Mouse (Mus musculus): Measurements from ENCODE around the gene Adam6a. TPM values are rescaled to one million over a fixed set of nuclear protein-coding genes. Genes with fewer than 3 reads are reported as not detected.
"Not testable (repeated sequence)": the region's sequence is repeated elsewhere in the genome, so short reads cannot be mapped to it uniquely, and the experiment has no call there.

Adam6a gene
- not detected for total RNA-seq (2021)
- long read RNA-seq, experiment 1, result 0 reads
- long read RNA-seq, experiment 2, result 0 reads

DNA sequence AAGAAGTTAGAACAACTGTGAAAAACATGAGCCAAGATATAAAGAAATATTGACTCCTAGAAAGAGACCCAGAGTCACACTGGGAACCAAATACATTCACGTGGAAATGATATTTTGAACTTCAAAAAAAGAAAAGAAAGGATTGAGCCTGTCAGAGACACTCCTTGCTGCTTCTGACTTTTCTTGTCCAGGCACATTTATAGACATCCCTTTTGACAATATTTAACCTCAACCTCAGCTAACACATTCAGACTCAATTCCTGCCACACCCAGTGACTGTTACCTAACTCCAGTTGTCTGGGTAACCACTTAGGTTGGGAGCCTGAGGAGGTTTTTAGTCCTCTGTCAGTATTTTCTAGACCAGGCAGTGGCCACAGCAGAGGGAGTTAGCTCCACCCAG lies at the start of gene Adam6a:
Gene Adam6a, plus strand, starts transcription at position 301 of the 400 bp plus-strand sequence.
- DNase-seq, result not testable (repeated sequence)

DNA sequence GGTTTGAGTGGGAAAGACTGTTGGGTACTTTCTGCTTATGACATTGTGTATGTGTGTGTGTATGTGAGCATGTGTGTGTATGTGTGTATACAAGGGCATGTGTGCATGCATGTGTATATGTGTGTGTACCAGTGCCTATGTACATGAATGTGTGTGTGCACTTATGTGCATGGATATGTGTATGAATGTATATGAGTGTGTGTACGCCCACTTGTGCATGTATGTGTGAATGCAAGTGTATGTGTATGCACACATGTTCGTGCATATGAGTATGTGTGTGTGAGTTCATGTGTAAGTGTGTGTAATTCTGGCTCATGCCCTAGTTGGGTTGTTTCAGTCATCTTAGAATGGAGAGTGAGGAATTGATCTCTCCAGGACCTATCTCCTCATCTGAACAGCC lies 17.8 kb upstream of the Adam6a start:
- DNase-seq, result no peak

DNA sequence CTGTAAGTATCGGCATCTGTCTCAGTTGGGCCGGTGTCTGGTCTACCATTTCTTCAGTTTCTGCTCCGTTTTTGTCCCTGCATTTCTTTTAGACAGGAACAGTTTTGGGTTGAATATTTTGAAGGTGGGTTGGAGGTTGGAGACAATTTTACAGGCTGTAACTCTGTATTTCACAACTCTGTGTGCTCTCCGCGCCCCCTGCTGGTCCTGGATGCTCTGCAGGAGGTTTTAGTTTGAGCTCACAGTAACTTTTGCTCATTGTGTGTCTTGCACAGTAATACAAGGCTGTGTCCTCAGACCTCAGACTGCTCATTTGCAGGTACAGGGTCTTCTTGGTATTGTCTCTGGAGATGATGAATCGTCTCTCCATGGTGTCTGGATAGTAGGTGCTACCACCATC lies 34.5 kb downstream of the Adam6a start:
- peak; percentile 36 for DNase-seq

DNA sequence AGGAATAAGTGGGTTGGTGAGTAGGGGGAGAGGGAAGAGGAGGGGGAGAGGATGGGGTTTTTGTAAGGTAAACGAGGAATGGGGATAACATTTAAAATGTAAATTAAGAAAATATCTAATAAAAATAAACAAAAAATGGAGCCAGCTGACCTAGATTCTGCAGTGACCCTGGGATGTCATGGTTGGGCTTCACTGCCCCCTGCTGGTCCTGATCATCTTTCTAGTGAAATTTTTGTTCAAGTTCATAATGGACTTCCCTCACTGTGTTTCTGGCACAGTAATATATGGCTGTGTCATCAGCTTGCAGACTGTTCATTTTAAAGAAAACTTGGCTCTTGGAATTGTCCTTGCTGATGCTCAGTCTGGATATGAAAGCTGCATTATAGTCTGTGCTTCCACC lies 44.3 kb downstream of the Adam6a start:
- DNase-seq, result peak; percentile 10

Other genes with a start within 250 kb of the Adam6a start
- gene Adam6b, start 54.4 kb upstream of the Adam6a start, total RNA-seq (2021), result under 1 TPM in 1 of 2 experiments, not detected in 1; 0.12 TPM